Mouse (Mus musculus): ENCODE data around the gene Prph2. TPM values are rescaled to one million over a fixed set of nuclear protein-coding genes. Genes with fewer than 3 reads are reported as not detected.

Prph2 gene
- polyA plus RNA-seq, 1 experiment from 2014 or later: not detected

DNA sequence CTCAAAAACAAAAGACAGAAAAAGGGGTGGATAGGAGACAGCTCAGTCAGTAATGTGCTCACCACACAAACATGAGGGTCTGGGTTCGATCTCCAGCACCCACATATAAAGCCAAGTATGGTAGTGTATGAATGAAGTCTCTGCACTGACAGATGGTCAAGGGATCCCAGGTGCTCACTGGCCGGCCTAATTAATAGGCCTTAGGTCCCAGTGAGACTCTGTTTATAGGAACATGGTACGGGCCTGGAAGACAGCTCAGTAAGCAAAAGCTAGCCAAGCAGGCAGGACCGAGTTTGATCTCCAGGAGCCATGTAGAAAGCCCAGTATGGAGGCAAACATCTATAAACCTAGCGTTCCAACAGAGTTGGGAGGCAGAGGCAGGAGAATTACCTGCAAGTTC is 33.2 kb upstream of the Prph2 start:
- peak overlapping the region; percentile 81 for H3K27ac ChIP-seq (ENCODE audit: low read length)

DNA sequence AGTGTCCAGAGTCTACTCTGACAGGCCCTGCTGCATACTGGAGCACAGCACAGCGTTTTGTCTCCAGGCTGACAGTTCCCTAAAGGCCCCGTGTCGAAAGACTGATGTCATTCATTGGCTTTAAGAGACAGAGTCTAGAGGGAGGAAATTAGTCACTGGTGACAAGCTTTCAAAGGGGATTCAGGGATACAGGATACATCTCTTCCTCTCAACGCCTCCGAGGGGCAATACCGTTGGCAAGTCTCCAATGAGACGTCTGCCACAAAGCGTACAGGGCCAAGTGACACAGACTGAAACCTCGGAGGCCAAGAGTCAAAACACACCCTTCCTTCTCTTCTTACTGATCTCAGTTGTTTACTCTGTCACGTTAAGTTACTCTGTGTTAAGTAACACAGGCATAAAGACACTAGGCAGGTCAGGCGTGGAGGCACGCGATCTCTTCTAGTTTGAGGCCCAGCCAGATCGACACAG is 30.4 kb upstream of the Prph2 start:
- Histone ChIP-seq H3K4me3 (replicated peaks; ENCODE audit: low read length) (no peak overlapping the region), H3K9ac (ENCODE audit: low read length) (no peak overlapping the region), H3K9me3 (replicated peaks; ENCODE audit: control insufficient read depth, low read length) (no peaks in the 10 kb centered on the region), H3K4me1 (ENCODE audit: control insufficient read depth, insufficient read depth, low read length) (peaks cover 13% of the 10 kb centered on the region), H3K4me2 (ENCODE audit: low read depth, low read length) (no peak overlapping the region), H3K36me3 (ENCODE audit: control insufficient read depth, insufficient read depth, low read length) (no peaks in the 10 kb centered on the region), H3K27ac (ENCODE audit: low read length) (peak overlapping the region; percentile 47), H3K27me3 (ENCODE audit: control insufficient read depth, insufficient read depth, low read length) (no peaks in the 10 kb centered on the region)
- peak; percentile 23; the same call in 1 of the 2 replicates for ATAC-seq (ENCODE audit: insufficient read depth, low FRiP score)
- 24% methylated on average over 14 of the region's 14 CpGs for WGBS

More for the DNA sequence above, 33.2 kb upstream of the Prph2 start:
- WGBS: 65% methylated on average over 5 of the region's 5 CpGs
- no peak overlapping the region for H3K4me2 ChIP-seq (ENCODE audit: low read depth, low read length)
- ATAC-seq (ENCODE audit: insufficient read depth, low FRiP score): no peak
- peaks cover 28% of the 10 kb centered on the region for H3K4me1 ChIP-seq (ENCODE audit: control insufficient read depth, insufficient read depth, low read length)
- no peaks in the 10 kb centered on the region for H3K36me3 ChIP-seq (ENCODE audit: control insufficient read depth, insufficient read depth, low read length)
- no peaks in the 10 kb centered on the region for H3K27me3 ChIP-seq (ENCODE audit: control insufficient read depth, insufficient read depth, low read length)
- H3K9me3 ChIP-seq (replicated peaks; ENCODE audit: control insufficient read depth, low read length): no peaks in the 10 kb centered on the region
- H3K4me3 ChIP-seq (replicated peaks; ENCODE audit: low read length): no peak overlapping the region
- no peak overlapping the region for H3K9ac ChIP-seq (ENCODE audit: low read length)

GRCm38 (mm10) chr17:46880322-46880721 is 29.9 kb upstream of the Prph2 start:
- 38% methylated on average over 2 of the region's 2 CpGs for WGBS
- Histone ChIP-seq H3K9me3 (replicated peaks; ENCODE audit: control insufficient read depth, low read length) (no peaks in the 10 kb centered on the region), H3K4me1 (ENCODE audit: control insufficient read depth, insufficient read depth, low read length) (peaks cover 13% of the 10 kb centered on the region), H3K27ac (ENCODE audit: low read length) (peak overlapping the region; percentile 47; the same call in 1 of the 2 replicates), H3K4me2 (ENCODE audit: low read depth, low read length) (no peak overlapping the region), H3K36me3 (ENCODE audit: control insufficient read depth, insufficient read depth, low read length) (no peaks in the 10 kb centered on the region), H3K4me3 (replicated peaks; ENCODE audit: low read length) (no peak overlapping the region), H3K27me3 (ENCODE audit: control insufficient read depth, insufficient read depth, low read length) (no peaks in the 10 kb centered on the region), H3K9ac (ENCODE audit: low read length) (no peak overlapping the region)
- no peak for ATAC-seq (ENCODE audit: insufficient read depth, low FRiP score)

GRCm38 (mm10) chr17:46881728-46882127 is 28.5 kb upstream of the Prph2 start:
- 84% methylated on average over 6 of the region's 6 CpGs for WGBS
- Histone ChIP-seq H3K4me2 (ENCODE audit: low read depth, low read length) (no peak overlapping the region), H3K4me3 (replicated peaks; ENCODE audit: low read length) (no peak overlapping the region), H3K36me3 (ENCODE audit: control insufficient read depth, insufficient read depth, low read length) (no peaks in the 10 kb centered on the region), H3K9ac (ENCODE audit: low read length) (no peak overlapping the region), H3K27me3 (ENCODE audit: control insufficient read depth, insufficient read depth, low read length) (no peaks in the 10 kb centered on the region), H3K4me1 (ENCODE audit: control insufficient read depth, insufficient read depth, low read length) (peaks cover 21% of the 10 kb centered on the region), H3K27ac (ENCODE audit: low read length) (peak overlapping the region; percentile 80; the same call in 1 of the 2 replicates), H3K9me3 (replicated peaks; ENCODE audit: control insufficient read depth, low read length) (no peaks in the 10 kb centered on the region)
- no peak for ATAC-seq (ENCODE audit: insufficient read depth, low FRiP score)

GRCm38 (mm10) chr17:46883107-46883506 is 27.2 kb upstream of the Prph2 start:
- H3K4me1 ChIP-seq (ENCODE audit: control insufficient read depth, insufficient read depth, low read length): peaks cover 15% of the 10 kb centered on the region
- no peaks in the 10 kb centered on the region for H3K9me3 ChIP-seq (replicated peaks; ENCODE audit: control insufficient read depth, low read length)
- peak; percentile 77 for ATAC-seq (ENCODE audit: insufficient read depth, low FRiP score)
- peak overlapping the region; percentile 88 for H3K27ac ChIP-seq (ENCODE audit: low read length)
- WGBS: 66% methylated on average over 9 of the region's 9 CpGs
- H3K36me3 ChIP-seq (ENCODE audit: control insufficient read depth, insufficient read depth, low read length): no peaks in the 10 kb centered on the region
- no peaks in the 10 kb centered on the region for H3K27me3 ChIP-seq (ENCODE audit: control insufficient read depth, insufficient read depth, low read length)
- H3K9ac ChIP-seq (ENCODE audit: low read length): peak overlapping the region; percentile 44; the same call in 1 of the 2 replicates
- no peak overlapping the region for H3K4me3 ChIP-seq (replicated peaks; ENCODE audit: low read length)
- H3K4me2 ChIP-seq (ENCODE audit: low read depth, low read length): peak overlapping the region; percentile 20; the same call in 1 of the 2 replicates

GRCm38 (mm10) chr17:46884766-46885165 is 25.5 kb upstream of the Prph2 start:
- 90% methylated on average over 6 of the region's 6 CpGs for WGBS
- Histone ChIP-seq H3K4me3 (replicated peaks; ENCODE audit: low read length) (no peak overlapping the region), H3K9ac (ENCODE audit: low read length) (no peak overlapping the region), H3K27me3 (ENCODE audit: control insufficient read depth, insufficient read depth, low read length) (no peaks in the 10 kb centered on the region), H3K36me3 (ENCODE audit: control insufficient read depth, insufficient read depth, low read length) (no peaks in the 10 kb centered on the region), H3K9me3 (replicated peaks; ENCODE audit: control insufficient read depth, low read length) (no peaks in the 10 kb centered on the region), H3K4me2 (ENCODE audit: low read depth, low read length) (no peak overlapping the region), H3K27ac (ENCODE audit: low read length) (no peak overlapping the region), H3K4me1 (ENCODE audit: control insufficient read depth, insufficient read depth, low read length) (peaks cover 13% of the 10 kb centered on the region)
- no peak for ATAC-seq (ENCODE audit: insufficient read depth, low FRiP score)

DNA sequence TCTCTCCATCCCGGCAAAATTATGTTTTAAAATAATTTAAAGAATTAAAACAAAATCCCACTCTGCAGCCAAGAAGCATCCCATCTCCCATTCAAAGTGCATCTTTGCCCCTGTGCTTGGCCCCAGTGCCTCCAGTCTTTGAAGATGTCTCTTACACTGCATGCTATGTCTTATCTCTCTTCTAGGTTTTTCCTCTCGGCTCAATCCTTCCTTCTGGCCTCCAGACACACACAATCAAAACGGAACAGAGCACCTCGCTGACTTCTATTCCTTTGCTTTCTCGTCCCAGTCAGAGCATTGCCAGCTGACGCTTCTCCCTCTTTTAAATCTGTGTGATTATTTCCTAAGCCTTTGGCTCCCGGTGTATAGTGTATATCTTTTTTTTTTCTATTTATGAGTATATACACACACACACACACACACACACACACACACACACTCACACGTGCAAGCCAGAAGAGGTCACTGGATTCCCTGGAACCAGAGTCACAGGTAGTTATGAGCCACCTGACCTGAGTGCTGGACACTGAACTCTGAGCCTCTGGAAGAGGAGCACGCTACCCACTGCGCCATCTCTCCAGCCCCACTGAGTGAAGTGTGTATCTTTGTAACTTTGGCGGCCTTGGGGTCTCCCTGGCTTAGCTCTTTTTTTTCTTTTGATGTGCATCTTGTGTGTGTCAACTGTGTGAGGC is 24.9 kb upstream of the Prph2 start:
- H3K4me2 ChIP-seq (ENCODE audit: low read depth, low read length): peak overlapping the region; percentile 17; the same call in 1 of the 2 replicates
- 60% methylated on average over 11 of the region's 11 CpGs for WGBS
- peaks cover 9% of the 10 kb centered on the region; the same call in 1 of the 2 replicates for H3K4me1 ChIP-seq (ENCODE audit: control insufficient read depth, insufficient read depth, low read length)
- H3K9ac ChIP-seq (ENCODE audit: low read length): peak overlapping the region; percentile 44; the same call in 1 of the 2 replicates
- no peak overlapping the region; the same call in 1 of the 2 replicates for H3K27ac ChIP-seq (ENCODE audit: low read length)
- no peak overlapping the region for H3K4me3 ChIP-seq (replicated peaks; ENCODE audit: low read length)
- H3K9me3 ChIP-seq (replicated peaks; ENCODE audit: control insufficient read depth, low read length): no peaks in the 10 kb centered on the region
- H3K36me3 ChIP-seq (ENCODE audit: control insufficient read depth, insufficient read depth, low read length): no peaks in the 10 kb centered on the region
- no peak for ATAC-seq (ENCODE audit: insufficient read depth, low FRiP score)
- H3K27me3 ChIP-seq (ENCODE audit: control insufficient read depth, insufficient read depth, low read length): no peaks in the 10 kb centered on the region

GRCm38 (mm10) chr17:46885910-46886643 is 24.2 kb upstream of the Prph2 start:
- peaks cover 9% of the 10 kb centered on the region; the same call in 1 of the 2 replicates for H3K4me1 ChIP-seq (ENCODE audit: control insufficient read depth, insufficient read depth, low read length)
- WGBS: 34% methylated on average over 17 of the region's 17 CpGs
- no peaks in the 10 kb centered on the region for H3K36me3 ChIP-seq (ENCODE audit: control insufficient read depth, insufficient read depth, low read length)
- H3K27me3 ChIP-seq (ENCODE audit: control insufficient read depth, insufficient read depth, low read length): no peaks in the 10 kb centered on the region
- H3K27ac ChIP-seq (ENCODE audit: low read length): peak overlapping the region; percentile 16; the same call in 1 of the 2 replicates
- no peak overlapping the region for H3K4me3 ChIP-seq (replicated peaks; ENCODE audit: low read length)
- peak overlapping the region; percentile 44; the same call in 1 of the 2 replicates for H3K9ac ChIP-seq (ENCODE audit: low read length)
- H3K9me3 ChIP-seq (replicated peaks; ENCODE audit: control insufficient read depth, low read length): no peaks in the 10 kb centered on the region
- peak overlapping the region; percentile 17; the same call in 1 of the 2 replicates for H3K4me2 ChIP-seq (ENCODE audit: low read depth, low read length)
- no peak for ATAC-seq (ENCODE audit: insufficient read depth, low FRiP score)

Data from stomach, embryonic 16.5 days (tissue).